Mouse (Mus musculus) myocyte (in vitro differentiated cells): Measurements from ENCODE around the gene Rab5b.

ENCODE experiments used
- MYOD1 ChIP-seq, 3 experiments: IDR thresholded peaks; one replicate each; pipeline ENCODE4 v1.6.1; 2011; ENCODE audit warnings: control low read depth in 2 of 3, low read depth in 2 of 3, mild to moderate bottlenecking in 2 of 3, moderate library complexity in 1 of 3; ENCODE audit not compliant: insufficient read length in 2 of 3, control insufficient read depth in 1 of 3
- POLR2A ChIP-seq: IDR thresholded peaks from one replicate; pipeline ENCODE4 v1.6.1; 2011; ENCODE audit warnings: low read depth, mild to moderate bottlenecking, control low read depth, moderate library complexity; ENCODE audit not compliant: insufficient read length

DNA sequence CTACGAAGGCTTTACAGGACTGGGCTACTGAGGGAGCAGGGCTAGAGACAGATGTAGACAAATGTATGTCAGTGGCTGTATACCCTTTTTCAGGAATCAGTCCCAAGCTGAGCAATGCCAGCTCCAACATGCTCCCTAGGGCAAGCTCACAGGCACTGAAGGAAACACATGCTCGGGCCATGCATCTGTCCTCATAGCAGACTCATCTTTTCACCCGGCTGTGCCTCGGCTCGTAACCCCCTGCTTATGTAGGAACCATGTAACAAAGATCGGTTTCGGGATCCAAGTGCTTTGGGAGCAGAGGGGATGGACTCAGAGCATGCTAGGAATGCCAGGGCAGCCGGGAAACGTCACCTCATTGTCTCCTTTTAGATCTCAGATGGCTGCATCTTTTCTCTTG is 36.6 kb downstream of the Rab5b start:
- no peak for TF ChIP-seq POLR2A
- no peak for TF ChIP-seq MYOD1 (IDR thresholded peaks at IDR 0.05; ENCODE audit: control insufficient read depth in 1 of 3, insufficient read length in 2 of 3, low read depth in 2 of 3)
